Mouse (Mus musculus) telencephalon, adult 2 months (tissue): Measurements from ENCODE around the gene Olfr1036.
"Not testable (repeated sequence)": the region's sequence is repeated elsewhere in the genome, so short reads cannot be mapped to it uniquely, and the experiment has no call there.

Experiments
- DNase-seq: peaks from one replicate; pipeline ENCODE4 v3.0.0-alpha.2; 2011; ENCODE audit warnings: low read depth, low spot score

The Olfr1036 gene

DNA sequence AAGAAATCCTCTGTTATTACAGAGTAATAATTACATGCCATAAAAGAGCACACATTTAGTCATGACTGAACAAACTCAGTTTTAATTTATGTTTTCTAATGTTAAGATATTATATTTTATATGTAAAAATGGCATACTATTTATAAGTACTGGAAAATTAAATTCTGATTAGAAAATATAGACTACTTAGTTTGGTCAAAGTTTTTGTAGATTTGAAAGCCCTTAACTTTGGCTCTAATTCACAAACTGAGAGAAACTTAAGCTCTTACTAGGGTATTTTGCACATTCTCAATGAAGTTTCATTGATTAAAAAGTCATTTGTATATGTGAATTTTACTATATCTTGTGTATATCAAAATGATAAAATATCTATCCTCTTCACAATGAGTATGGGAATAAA is at the start of gene Olfr1036:
TSS of gene Olfr1036 (plus strand) at position 301 of the 400 bp plus-strand sequence.
- not testable (repeated sequence) for DNase-seq

DNA sequence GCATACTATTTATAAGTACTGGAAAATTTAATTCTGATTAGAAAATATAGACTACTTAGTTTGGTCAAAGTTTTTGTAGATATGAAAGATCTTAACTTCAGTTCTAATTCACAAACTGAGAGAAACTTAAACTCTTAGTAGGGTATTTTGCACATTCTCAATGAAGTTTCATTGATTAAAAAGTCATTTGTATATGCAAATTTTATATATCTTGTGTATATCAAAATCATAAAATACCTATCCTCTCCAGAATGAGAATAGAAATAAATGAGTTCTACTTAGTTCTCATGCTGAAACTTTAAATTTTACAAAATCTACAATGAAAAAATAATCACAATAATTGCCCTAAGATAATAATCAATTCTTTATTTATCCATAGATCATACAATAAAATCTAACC is 28.2 kb upstream of the Olfr1036 start, which contains the start of gene Olfr1034:
TSS of gene Olfr1034 (plus strand) at position 301 of the 400 bp plus-strand sequence.
- DNase-seq, result no peak

DNA sequence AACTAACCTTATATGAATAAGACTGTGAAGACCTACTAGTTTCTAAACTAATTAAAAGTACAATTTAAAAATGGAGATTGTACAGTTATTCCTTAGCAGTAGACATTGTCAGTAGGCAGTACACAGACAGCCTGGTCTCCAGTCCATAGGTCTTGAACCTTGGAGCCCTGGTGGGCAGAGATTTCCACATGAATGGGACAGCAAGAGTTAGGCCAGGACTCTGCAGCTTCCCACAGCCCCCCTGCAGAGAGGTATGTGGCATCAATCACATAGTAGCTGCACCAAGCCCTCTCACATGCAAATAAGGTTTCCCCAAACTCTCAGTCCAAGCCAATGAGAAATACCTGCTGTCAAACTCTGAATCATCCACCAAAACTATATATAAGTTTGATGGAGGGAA is 23.0 kb upstream of the Olfr1036 start:
- DNase-seq, result not testable (repeated sequence)

DNA sequence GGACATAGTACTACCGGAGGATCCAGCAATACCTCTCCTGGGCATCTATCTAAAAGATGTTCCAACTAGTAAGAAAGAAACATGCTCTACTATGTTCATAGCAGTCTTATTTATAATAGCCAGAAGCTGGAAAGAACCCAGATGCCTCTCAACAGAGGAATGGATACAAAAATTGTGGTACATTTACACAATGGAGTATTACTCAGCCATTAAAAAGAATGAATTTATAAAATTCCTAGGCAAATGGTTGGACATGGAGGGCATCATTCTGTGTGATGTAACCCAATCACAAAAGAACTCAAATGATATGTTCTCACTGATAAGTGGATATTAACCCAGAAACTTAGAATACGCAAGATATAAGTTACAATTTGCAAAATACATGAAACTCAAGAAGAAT is 10.0 kb upstream of the Olfr1036 start:
- DNase-seq, result not testable (repeated sequence)

DNA sequence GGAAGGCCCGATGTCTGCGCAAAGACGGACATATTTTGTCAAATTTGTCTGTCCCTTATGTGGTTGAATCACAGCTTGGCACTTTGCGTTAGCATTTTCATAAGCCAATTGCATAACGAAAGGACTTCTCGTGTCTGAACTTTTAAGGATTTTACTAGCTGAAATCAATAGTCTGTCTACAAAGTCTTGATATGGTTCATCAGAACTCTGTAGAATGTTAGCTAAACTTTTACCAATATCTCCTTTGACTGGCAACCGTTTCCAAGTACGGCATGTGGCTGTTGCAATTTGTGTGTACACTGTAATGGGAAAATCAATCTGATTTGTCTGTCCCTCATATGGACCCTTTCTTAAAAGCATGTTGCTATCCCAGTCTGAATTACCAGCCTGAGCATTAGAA is 3.6 kb upstream of the Olfr1036 start:
- DNase-seq, result no peak

DNA sequence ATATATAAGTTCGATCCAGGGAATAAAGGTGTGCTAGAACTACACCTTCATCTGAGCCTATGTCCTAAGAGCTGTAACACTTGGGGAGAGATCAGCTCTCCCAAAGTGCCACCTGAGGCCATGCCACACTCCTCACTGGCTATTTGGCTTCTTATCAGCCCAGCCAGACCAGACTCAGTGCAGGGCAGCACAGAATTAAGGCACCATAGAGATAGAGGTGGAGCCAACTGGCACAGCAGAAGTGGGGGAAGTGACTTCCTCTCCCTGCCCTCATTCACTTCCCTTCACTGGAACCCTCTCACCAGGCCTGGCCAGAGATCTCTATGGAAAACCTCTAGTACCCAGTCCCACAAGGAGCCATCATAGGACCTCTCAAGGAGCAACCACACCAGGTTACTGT is 6.7 kb downstream of the Olfr1036 start:
- DNase-seq, result not testable (repeated sequence)

DNA sequence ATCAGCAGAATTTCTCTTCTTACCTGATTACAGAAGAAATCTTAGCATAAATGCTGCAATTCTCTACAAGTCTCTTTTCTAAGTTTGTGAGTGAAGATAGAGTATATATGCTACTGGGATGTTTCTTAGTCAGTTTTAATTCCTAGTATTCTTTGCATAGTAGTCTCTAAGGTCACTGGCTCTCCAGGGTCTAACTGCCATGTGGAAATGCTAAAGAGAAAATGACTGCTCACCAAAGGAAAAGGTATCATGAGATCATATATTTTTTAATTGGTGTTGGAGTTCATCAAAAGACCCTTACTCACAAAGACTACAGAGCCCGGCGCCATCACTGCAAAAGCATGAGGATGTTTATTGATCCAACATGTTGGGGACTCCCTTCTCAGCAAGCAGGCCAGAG is 13.5 kb downstream of the Olfr1036 start, which contains the start of gene Olfr1037:
TSS of gene Olfr1037 (minus strand) at position 101 of the 400 bp plus-strand sequence.
- DNase-seq, result no peak
